Comparison of ENCODE assay signal across 9 mouse cellular contexts in genomic region chr16:35542421-35542780, GRCm38 (mm10). TPM values are rescaled to one million over a fixed set of nuclear protein-coding genes. Genes with fewer than 3 reads are reported as not detected.
DNase-seq lines count a peak whose midpoint lies in the region; ATAC-seq and TF ChIP-seq lines count a peak whose summit lies in the region.
"Had no signal": no experiment of that assay in that cellular context is flagged by ENCODE, and none has a peak within 500 bp of the region (broad histone marks: within the 10 kb centered on the region; RNA-seq: fewer than 3 reads in every experiment).

No protein-coding gene starts in this region.

- no peak for TF ChIP-seq CTCF in cerebellum, adult 2 months (IDR thresholded peaks at IDR 0.05; ENCODE audit: borderline replicate concordance, insufficient read depth, low read depth, low read length)
- no peak for TF ChIP-seq CTCF in lung, postnatal 0 days (IDR thresholded peaks at IDR 0.05)
- no peak for TF ChIP-seq CTCF in lung, adult 2 months (IDR thresholded peaks at IDR 0.05; ENCODE audit: insufficient read depth, low read length)

- H3K27me3 ChIP-seq in cerebellum, adult 2 months (ENCODE audit: control insufficient read depth, insufficient read depth, low read length), result no peaks in the 10 kb centered on the region; the same call in 1 of the 2 replicates
- H3K27me3 ChIP-seq in lung, postnatal 0 days (replicated peaks; ENCODE audit: insufficient read depth, low read length), result peaks cover 36% of the 10 kb centered on the region
- peaks cover 78% of the 10 kb centered on the region for H3K27me3 ChIP-seq in liver, embryonic 12.5 days (replicated peaks)

- TF ChIP-seq EP300 in lung, postnatal 0 days (IDR thresholded peaks at IDR 0.05), result no peak

- H3K36me3 ChIP-seq in lung, postnatal 0 days (ENCODE audit: insufficient read depth, low read length), result no peaks in the 10 kb centered on the region
- H3K36me3 ChIP-seq in liver, embryonic 12.5 days, result no peaks in the 10 kb centered on the region

- WGBS in cerebellum, adult 2 months, result 20% methylated on average over 27 of the region's 27 CpGs
- 0% methylated on average over 25 of the region's 27 CpGs for WGBS in lung, postnatal 0 days
- WGBS in lung, adult 2 months, result 5% methylated on average over 27 of the region's 27 CpGs
- WGBS in liver, embryonic 12.5 days (ENCODE audit: insufficient replicate concordance), result 3% methylated on average over 23 of the region's 27 CpGs

- H3K27ac ChIP-seq in cerebellum, adult 2 months (ENCODE audit: insufficient read depth, low read length), result no peak overlapping the region
- no peak overlapping the region for H3K27ac ChIP-seq in lung, postnatal 0 days (ENCODE audit: low read length)
- H3K27ac ChIP-seq in liver, embryonic 12.5 days, result no peak overlapping the region

- DNase-seq in cerebellum, adult 2 months, result no peak
- DNase-seq in cerebellum, postnatal 4 days (ENCODE audit: low spot score in 2 of 2), result no peak
- no peak for DNase-seq in lung, postnatal 0 days (ENCODE audit: low spot score)
- no peak for DNase-seq in lung, adult 2 months
- peak; percentile 53 for DNase-seq in testis, postnatal 10 days (ENCODE audit: low spot score)
- DNase-seq in right cerebral cortex, postnatal 25 days, result no peak

- H3K4me2 ChIP-seq in lung, postnatal 0 days (replicated peaks; ENCODE audit: low read depth, low read length), result peak overlapping the region; percentile 84
- H3K4me2 ChIP-seq in liver, embryonic 12.5 days, result peak overlapping the region; percentile 64

- no peak overlapping the region for H3K9ac ChIP-seq in lung, postnatal 0 days (replicated peaks; ENCODE audit: low read depth)
- H3K9ac ChIP-seq in liver, embryonic 12.5 days, result no peak overlapping the region

- H3K4me1 ChIP-seq in cerebellum, adult 2 months (ENCODE audit: control insufficient read depth, insufficient read depth, low read length), result no peaks in the 10 kb centered on the region
- H3K4me1 ChIP-seq in lung, postnatal 0 days (ENCODE audit: insufficient read depth, low read depth, low read length), result peaks cover 4% of the 10 kb centered on the region
- H3K4me1 ChIP-seq in lung, adult 2 months (ENCODE audit: control insufficient read depth, insufficient read depth, low read length), result peaks cover 4% of the 10 kb centered on the region; the same call in 1 of the 2 replicates
- no peaks in the 10 kb centered on the region; the same call in 1 of the 2 replicates for H3K4me1 ChIP-seq in liver, embryonic 12.5 days

- ATAC-seq in lung, postnatal 0 days, result no peak
- ATAC-seq in liver, embryonic 12.5 days, result no peak
- ATAC-seq in megakaryocyte, adult 5-6 weeks (ENCODE audit: poor library complexity, severe bottlenecking), result no peak

- no peak for TF ChIP-seq POLR2A in cerebellum, adult 2 months (IDR thresholded peaks at IDR 0.05; ENCODE audit: borderline replicate concordance, insufficient read depth, low read length)
- TF ChIP-seq POLR2A in lung, adult 2 months (IDR thresholded peaks at IDR 0.05; ENCODE audit: borderline replicate concordance, extremely low read depth, low read depth, low read length), result no peak

- no peaks in the 10 kb centered on the region for H3K9me3 ChIP-seq in lung, postnatal 0 days (ENCODE audit: low read length)
- H3K9me3 ChIP-seq in liver, embryonic 12.5 days (replicated peaks), result no peaks in the 10 kb centered on the region

- H3K4me3 ChIP-seq in cerebellum, adult 2 months (replicated peaks; ENCODE audit: insufficient read depth, low read depth, low read length), result peak overlapping the region; percentile 68
- H3K4me3 ChIP-seq in lung, postnatal 0 days (ENCODE audit: low read depth, low read length), result peak overlapping the region; percentile 45; the same call in 1 of the 2 replicates
- no peak overlapping the region for H3K4me3 ChIP-seq in lung, adult 2 months (replicated peaks; ENCODE audit: extremely low read depth, low read depth, low read length)
- H3K4me3 ChIP-seq in liver, embryonic 12.5 days, result peak overlapping the region; percentile 44; the same call in 1 of the 2 replicates
- H3K4me3 ChIP-seq: erythroblast, embryonic 14.5 days had no signal

RNA-seq across cellular contexts. Expression of gene Sema5b, which starts 1.5 kb away (rescaled TPM):
- 10.7 and 13.5 TPM in 2 replicates for polyA plus RNA-seq in cerebellum, adult 2 months (2012; rRNA removed)
- polyA plus RNA-seq in lung, postnatal 0 days (2015; fragmentation: Nextera tagmentation; extraction: Ambion mirVana), result 0.60 and 0.92 TPM in 2 replicates
- 0.51 and 0.76 TPM in 2 replicates for polyA plus RNA-seq in lung, adult 2 months (2012; rRNA removed)
- 0.17 and 0.62 TPM in 2 replicates for polyA plus RNA-seq in liver, embryonic 12.5 days (2016; fragmentation: Nextera tagmentation; extraction: Ambion mirVana)
- not detected in 2 replicates for total RNA-seq in megakaryocyte, adult 5-6 weeks (2015)
- not detected in 2 replicates for total RNA-seq in megakaryocyte, adult 5-6 weeks (2017)

RNA-seq across cellular contexts. Expression of gene Pdia5, which starts 51.7 kb away (rescaled TPM):
- 2.3 and 3.4 TPM in 2 replicates for polyA plus RNA-seq in cerebellum, adult 2 months (2012; rRNA removed)
- polyA plus RNA-seq in lung, postnatal 0 days (2015; fragmentation: Nextera tagmentation; extraction: Ambion mirVana), result 47.4 and 49.4 TPM in 2 replicates
- 10.5 and 11.3 TPM in 2 replicates for polyA plus RNA-seq in lung, adult 2 months (2012; rRNA removed)
- polyA plus RNA-seq in liver, embryonic 12.5 days (2016; fragmentation: Nextera tagmentation; extraction: Ambion mirVana), result 46.5 and 49.4 TPM in 2 replicates
- 4.7 and 8.8 TPM in 2 replicates for total RNA-seq in megakaryocyte, adult 5-6 weeks (2015)
- total RNA-seq in megakaryocyte, adult 5-6 weeks (2017), result 2.8 and 4.3 TPM in 2 replicates
